Mouse (Mus musculus): ENCODE data around the gene Capn15. TPM values are rescaled to one million over a fixed set of nuclear protein-coding genes. Genes with fewer than 3 reads are reported as not detected.

Capn15 gene
- total and polyA plus RNA-seq, 2 experiments from 2014 or later, result 6.0 to 7.4 TPM

DNA sequence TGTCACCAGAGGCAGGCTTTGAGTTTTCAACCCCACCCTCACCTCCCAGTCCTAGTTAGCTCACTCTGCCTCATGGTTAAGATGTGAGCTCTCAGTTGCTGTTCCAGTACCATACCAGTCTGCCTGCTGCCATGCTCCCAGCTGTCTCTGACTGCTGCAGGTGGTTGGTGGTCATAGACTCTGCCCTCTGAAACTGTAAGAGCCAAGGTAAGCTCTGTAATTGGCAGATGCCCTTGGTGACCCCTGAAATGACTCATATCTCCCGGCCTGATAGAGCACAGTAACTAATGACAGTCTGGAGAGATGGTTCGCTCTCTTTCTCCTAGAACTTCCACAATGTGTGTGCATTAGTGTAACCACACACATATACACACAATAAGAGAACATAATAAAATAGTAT is 18.3 kb upstream of the Capn15 start:
- WGBS, result 76% methylated on average over 2 of the region's 2 CpGs
- Histone ChIP-seq H3K4me3 (ENCODE audit: low read depth, low read length) (no peak overlapping the region), H3K36me3 (replicated peaks; ENCODE audit: control insufficient read depth, insufficient read depth, low read length) (peaks cover 19% of the 10 kb centered on the region), H3K27me3 (ENCODE audit: control insufficient read depth, insufficient read depth, low read length) (no peaks in the 10 kb centered on the region), H3K9ac (replicated peaks; ENCODE audit: low read depth, low read length) (no peak overlapping the region), H3K4me1 (ENCODE audit: control insufficient read depth, insufficient read depth) (no peaks in the 10 kb centered on the region), H3K4me2 (ENCODE audit: low read depth, low read length) (no peak overlapping the region), H3K27ac (ENCODE audit: low read depth) (no peak overlapping the region), H3K9me3 (replicated peaks; ENCODE audit: control insufficient read depth, low read length) (no peaks in the 10 kb centered on the region)
- no peak for ATAC-seq (ENCODE audit: insufficient read depth, low read depth)
- DNase-seq (ENCODE audit: low spot score), result no peak
- TF ChIP-seq CTCF (IDR thresholded peaks at IDR 0.05; ENCODE audit: low read depth), result no peak
- TF ChIP-seq EP300 (IDR thresholded peaks at IDR 0.05; ENCODE audit: low read depth), result no peak

DNA sequence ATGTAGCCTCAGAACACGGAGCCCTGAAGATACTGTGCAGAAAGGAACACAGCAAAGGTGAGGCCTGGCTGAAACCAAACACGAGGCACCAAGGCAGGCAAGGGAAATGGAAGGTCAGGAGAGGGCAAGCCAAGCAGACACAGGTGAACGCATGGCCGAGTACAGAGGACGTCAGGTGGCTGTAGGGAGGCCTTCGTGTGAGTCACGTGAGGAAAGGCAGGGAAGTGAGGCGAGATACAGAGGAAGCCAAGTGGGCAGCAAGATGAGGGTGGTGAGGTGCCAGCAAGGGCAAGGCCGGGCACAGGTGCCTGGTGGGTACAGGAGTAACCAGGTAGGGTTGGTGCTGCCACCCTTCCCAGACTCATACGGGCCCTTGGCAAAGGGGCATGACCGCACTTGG is 12.8 kb upstream of the Capn15 start:
- no peak overlapping the region for H3K4me3 ChIP-seq (ENCODE audit: low read depth, low read length)
- TF ChIP-seq EP300 (IDR thresholded peaks at IDR 0.05; ENCODE audit: low read depth) (no peak), CTCF (IDR thresholded peaks at IDR 0.05; ENCODE audit: low read depth) (no peak)
- H3K4me1 ChIP-seq (ENCODE audit: control insufficient read depth, insufficient read depth), result no peaks in the 10 kb centered on the region
- no peak overlapping the region for H3K27ac ChIP-seq (ENCODE audit: low read depth)
- no peak overlapping the region for H3K4me2 ChIP-seq (ENCODE audit: low read depth, low read length)
- H3K9me3 ChIP-seq (replicated peaks; ENCODE audit: control insufficient read depth, low read length), result no peaks in the 10 kb centered on the region
- H3K9ac ChIP-seq (replicated peaks; ENCODE audit: low read depth, low read length), result no peak overlapping the region
- WGBS, result 92% methylated on average over 11 of the region's 11 CpGs
- peaks cover 39% of the 10 kb centered on the region for H3K36me3 ChIP-seq (replicated peaks; ENCODE audit: control insufficient read depth, insufficient read depth, low read length)
- DNase-seq (ENCODE audit: low spot score) (no peak), ATAC-seq (ENCODE audit: insufficient read depth, low read depth) (no peak)
- no peaks in the 10 kb centered on the region for H3K27me3 ChIP-seq (ENCODE audit: control insufficient read depth, insufficient read depth, low read length)

DNA sequence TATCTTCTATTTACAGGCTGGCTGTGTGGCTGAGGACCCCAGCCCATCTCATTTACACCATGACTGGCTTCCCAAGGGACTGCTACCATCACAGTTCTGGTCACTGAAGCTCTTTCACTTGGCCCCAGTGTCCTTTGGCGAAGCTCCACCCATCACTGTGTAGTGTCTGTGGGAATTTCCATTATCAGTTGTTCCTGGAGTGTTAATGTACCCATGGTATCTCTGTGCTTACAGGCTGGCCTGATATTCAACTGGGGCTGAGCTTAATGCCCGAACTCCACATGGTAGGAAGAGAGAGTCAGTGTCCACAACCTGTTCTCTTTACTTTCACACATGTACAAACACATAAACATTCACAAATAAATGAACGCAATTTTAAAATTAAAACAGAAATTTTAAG is 7.9 kb upstream of the Capn15 start:
- ATAC-seq (ENCODE audit: insufficient read depth, low read depth) (no peak), DNase-seq (ENCODE audit: low spot score) (no peak)
- Histone ChIP-seq H3K4me2 (ENCODE audit: low read depth, low read length) (no peak overlapping the region), H3K4me3 (ENCODE audit: low read depth, low read length) (no peak overlapping the region), H3K4me1 (ENCODE audit: control insufficient read depth, insufficient read depth) (no peaks in the 10 kb centered on the region), H3K36me3 (replicated peaks; ENCODE audit: control insufficient read depth, insufficient read depth, low read length) (peaks cover 66% of the 10 kb centered on the region), H3K27ac (ENCODE audit: low read depth) (no peak overlapping the region), H3K27me3 (ENCODE audit: control insufficient read depth, insufficient read depth, low read length) (no peaks in the 10 kb centered on the region), H3K9ac (replicated peaks; ENCODE audit: low read depth, low read length) (no peak overlapping the region), H3K9me3 (replicated peaks; ENCODE audit: control insufficient read depth, low read length) (no peaks in the 10 kb centered on the region)
- 61% methylated on average over 3 of the region's 3 CpGs for WGBS
- TF ChIP-seq EP300 (IDR thresholded peaks at IDR 0.05; ENCODE audit: low read depth) (no peak), CTCF (IDR thresholded peaks at IDR 0.05; ENCODE audit: low read depth) (no peak)

GRCm38 (mm10) chr17:25992274-25992673 is 6.7 kb upstream of the Capn15 start:
- Histone ChIP-seq H3K4me1 (ENCODE audit: control insufficient read depth, insufficient read depth) (no peaks in the 10 kb centered on the region), H3K27ac (ENCODE audit: low read depth) (no peak overlapping the region), H3K36me3 (replicated peaks; ENCODE audit: control insufficient read depth, insufficient read depth, low read length) (peaks cover 59% of the 10 kb centered on the region), H3K9ac (replicated peaks; ENCODE audit: low read depth, low read length) (no peak overlapping the region), H3K27me3 (ENCODE audit: control insufficient read depth, insufficient read depth, low read length) (no peaks in the 10 kb centered on the region), H3K4me2 (ENCODE audit: low read depth, low read length) (no peak overlapping the region), H3K9me3 (replicated peaks; ENCODE audit: control insufficient read depth, low read length) (no peaks in the 10 kb centered on the region), H3K4me3 (ENCODE audit: low read depth, low read length) (no peak overlapping the region)
- TF ChIP-seq EP300 (IDR thresholded peaks at IDR 0.05; ENCODE audit: low read depth) (no peak), CTCF (IDR thresholded peaks at IDR 0.05; ENCODE audit: low read depth) (no peak)
- no peak for DNase-seq (ENCODE audit: low spot score)
- WGBS, result 94% methylated on average over 4 of the region's 4 CpGs
- ATAC-seq (ENCODE audit: insufficient read depth, low read depth), result no peak

DNA sequence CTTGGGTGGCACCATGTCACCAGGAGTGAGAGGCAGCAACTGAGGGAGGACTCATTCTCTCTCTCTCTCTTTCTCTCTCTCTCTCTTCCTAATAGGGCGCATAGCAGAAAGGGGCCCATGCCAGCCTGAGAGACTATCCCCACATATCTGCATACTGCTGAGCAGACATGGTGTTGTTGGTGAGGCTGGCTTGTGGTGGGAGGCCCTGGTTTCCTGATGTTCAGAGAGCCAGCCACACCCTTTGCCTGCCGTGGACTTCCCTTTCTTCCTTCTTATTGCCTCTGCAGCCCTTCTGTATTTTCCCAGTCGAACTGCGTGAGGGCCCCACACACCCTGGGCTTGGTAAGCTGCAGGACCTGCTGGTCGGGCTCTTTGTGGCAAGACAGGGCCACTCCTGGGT is 4.7 kb upstream of the Capn15 start:
- no peak overlapping the region for H3K9ac ChIP-seq (replicated peaks; ENCODE audit: low read depth, low read length)
- no peaks in the 10 kb centered on the region for H3K4me1 ChIP-seq (ENCODE audit: control insufficient read depth, insufficient read depth)
- 83% methylated on average over 5 of the region's 5 CpGs for WGBS
- no peak for TF ChIP-seq EP300 (IDR thresholded peaks at IDR 0.05; ENCODE audit: low read depth)
- no peak for TF ChIP-seq CTCF (IDR thresholded peaks at IDR 0.05; ENCODE audit: low read depth)
- no peaks in the 10 kb centered on the region for H3K9me3 ChIP-seq (replicated peaks; ENCODE audit: control insufficient read depth, low read length)
- H3K27me3 ChIP-seq (ENCODE audit: control insufficient read depth, insufficient read depth, low read length), result no peaks in the 10 kb centered on the region
- no peak for DNase-seq (ENCODE audit: low spot score)
- no peak overlapping the region for H3K27ac ChIP-seq (ENCODE audit: low read depth)
- H3K4me3 ChIP-seq (ENCODE audit: low read depth, low read length), result no peak overlapping the region
- peaks cover 48% of the 10 kb centered on the region for H3K36me3 ChIP-seq (replicated peaks; ENCODE audit: control insufficient read depth, insufficient read depth, low read length)
- H3K4me2 ChIP-seq (ENCODE audit: low read depth, low read length), result no peak overlapping the region
- ATAC-seq (ENCODE audit: insufficient read depth, low read depth), result no peak

- DNase-seq (ENCODE audit: low spot score), result no peak
- H3K27me3 ChIP-seq (ENCODE audit: control insufficient read depth, insufficient read depth, low read length), result no peaks in the 10 kb centered on the region
- TF ChIP-seq EP300 (IDR thresholded peaks at IDR 0.05; ENCODE audit: low read depth) (no peak), CTCF (IDR thresholded peaks at IDR 0.05; ENCODE audit: low read depth) (no peak)
- ATAC-seq (ENCODE audit: insufficient read depth, low read depth), result no peak
- 6% methylated on average over 17 of the region's 17 CpGs for WGBS
- peaks cover 21% of the 10 kb centered on the region for H3K4me1 ChIP-seq (ENCODE audit: control insufficient read depth, insufficient read depth)
- H3K4me2 ChIP-seq (ENCODE audit: low read depth, low read length), result peak overlapping the region; percentile 79
- peak overlapping the region; percentile 81 for H3K27ac ChIP-seq (ENCODE audit: low read depth)
- H3K4me3 ChIP-seq (ENCODE audit: low read depth, low read length), result peak overlapping the region; percentile 90
- H3K9me3 ChIP-seq (replicated peaks; ENCODE audit: control insufficient read depth, low read length), result no peaks in the 10 kb centered on the region
- peak overlapping the region; percentile 85 for H3K9ac ChIP-seq (replicated peaks; ENCODE audit: low read depth, low read length)
- H3K36me3 ChIP-seq (replicated peaks; ENCODE audit: control insufficient read depth, insufficient read depth, low read length), result peaks cover 5% of the 10 kb centered on the region
Measured at GRCm38 (mm10) chr17:25984556-25985305, 865 bp downstream of the Capn15 start.
